Mouse (Mus musculus): ENCODE measurements around the gene Gpatch4. TPM values are rescaled to one million over a fixed set of nuclear protein-coding genes. Genes with fewer than 3 reads are reported as not detected.

Gene Gpatch4
- total and polyA plus RNA-seq, 3 experiments, result 21.6 to 128 (median 49.1) TPM

GRCm38 (mm10) chr3:88074351-88074750, 31.4 kb downstream of the Gpatch4 start:
- Histone ChIP-seq H3K27me3 (replicated peaks) (peaks cover 76% of the 10 kb centered on the region), H3K4me1 (ENCODE audit: control insufficient read depth in 1 of 2, insufficient read depth in 2 of 2) (no peaks in the 10 kb centered on the region), H3K9ac (ENCODE audit: insufficient read depth, low read depth) (no peak overlapping the region), H3K4me3 (replicated peaks in 1 of 3; ENCODE audit: low read depth in 2 of 3, low read length in 2 of 3, poor library complexity in 1 of 3) (no peak overlapping the region), H3K79me2 (replicated peaks; ENCODE audit: control insufficient read depth, extremely low read depth, insufficient read depth, poor library complexity, severe bottlenecking) (no peaks in the 10 kb centered on the region), H3K27ac (ENCODE audit: insufficient read depth, low read depth) (no peak overlapping the region), H3K36me3 (replicated peaks in 1 of 2; ENCODE audit: control insufficient read depth in 1 of 2, insufficient read depth in 1 of 2, low read length in 1 of 2) (no peaks in the 10 kb centered on the region), H3K9me3 (replicated peaks; ENCODE audit: low read length) (no peaks in the 10 kb centered on the region), H3K4me2 (ENCODE audit: insufficient read depth, low read depth, poor library complexity, severe bottlenecking) (no peak overlapping the region)
- dilution Hi-C loops (cut with MboI; ENCODE audit: extremely low pct_ligation_motif_present, extremely low pct_unique_long_range_greater_than_20kb, low sequenced_read_pairs) (no loop called here), in situ Hi-C loops (cut with MboI; ENCODE audit: low pct_ligation_motif_present, low pct_unique_long_range_greater_than_20kb, low sequenced_read_pairs) (no loop called here)
- DNase-seq (ENCODE audit: extremely low read depth), result no peak
- TF ChIP-seq GABPA (IDR thresholded peaks at IDR 0.05; ENCODE audit: insufficient replicate concordance, low read depth, low read length), result no peak
- TF ChIP-seq POLR2A (IDR thresholded peaks at IDR 0.05; ENCODE audit: low read depth, low read length), result no peak
- no peak for TF ChIP-seq TBP (conservative IDR thresholded peaks at IDR 0.05; ENCODE audit: low read depth, low read length)
- no peak for TF ChIP-seq E2F4 (IDR thresholded peaks at IDR 0.05; ENCODE audit: insufficient replicate concordance, low read depth, low read length)
- no peak for TF ChIP-seq JUN (IDR thresholded peaks at IDR 0.05; ENCODE audit: insufficient read depth, low read depth, low read length)
- no peak for TF ChIP-seq USF1 (IDR thresholded peaks at IDR 0.05; ENCODE audit: low read depth, low read length)

GRCm38 (mm10) chr3:88074766-88075165, 31.9 kb downstream of the Gpatch4 start:
- DNase-seq (ENCODE audit: extremely low read depth), result no peak
- dilution Hi-C loops (cut with MboI; ENCODE audit: extremely low pct_ligation_motif_present, extremely low pct_unique_long_range_greater_than_20kb, low sequenced_read_pairs) (no loop called here), in situ Hi-C loops (cut with MboI; ENCODE audit: low pct_ligation_motif_present, low pct_unique_long_range_greater_than_20kb, low sequenced_read_pairs) (no loop called here)
- Histone ChIP-seq H3K27me3 (replicated peaks) (peaks cover 72% of the 10 kb centered on the region), H3K4me2 (ENCODE audit: insufficient read depth, low read depth, poor library complexity, severe bottlenecking) (no peak overlapping the region), H3K36me3 (replicated peaks in 1 of 2; ENCODE audit: control insufficient read depth in 1 of 2, insufficient read depth in 1 of 2, low read length in 1 of 2) (no peaks in the 10 kb centered on the region), H3K4me1 (ENCODE audit: control insufficient read depth in 1 of 2, insufficient read depth in 2 of 2) (no peaks in the 10 kb centered on the region), H3K79me2 (replicated peaks; ENCODE audit: control insufficient read depth, extremely low read depth, insufficient read depth, poor library complexity, severe bottlenecking) (no peaks in the 10 kb centered on the region), H3K27ac (ENCODE audit: insufficient read depth, low read depth) (no peak overlapping the region), H3K9ac (ENCODE audit: insufficient read depth, low read depth) (no peak overlapping the region), H3K9me3 (replicated peaks; ENCODE audit: low read length) (no peaks in the 10 kb centered on the region), H3K4me3 (replicated peaks in 1 of 3; ENCODE audit: low read depth in 2 of 3, low read length in 2 of 3, poor library complexity in 1 of 3) (no peak overlapping the region)
- TF ChIP-seq E2F4 (IDR thresholded peaks at IDR 0.05; ENCODE audit: insufficient replicate concordance, low read depth, low read length), result no peak
- no peak for TF ChIP-seq USF1 (IDR thresholded peaks at IDR 0.05; ENCODE audit: low read depth, low read length)
- TF ChIP-seq MAZ (IDR thresholded peaks at IDR 0.05; ENCODE audit: low read depth, low read length), result no peak
- no peak for TF ChIP-seq GABPA (IDR thresholded peaks at IDR 0.05; ENCODE audit: insufficient replicate concordance, low read depth, low read length)
- TF ChIP-seq JUND (conservative IDR thresholded peaks at IDR 0.05; ENCODE audit: low read depth, low read length), result no peak
- no peak for TF ChIP-seq ZKSCAN1 (IDR thresholded peaks at IDR 0.05; ENCODE audit: borderline replicate concordance, low read depth, low read length)
- TF ChIP-seq NRF1 (IDR thresholded peaks at IDR 0.05; ENCODE audit: low read depth, low read length), result no peak
- TF ChIP-seq USF2 (conservative IDR thresholded peaks at IDR 0.05; ENCODE audit: low read depth, low read length), result no peak
- TF ChIP-seq IRF4 (IDR thresholded peaks at IDR 0.05; ENCODE audit: low read depth, low read length), result no peak
- no peak for TF ChIP-seq POLR2AphosphoS2 (IDR thresholded peaks at IDR 0.05; ENCODE audit: low read depth, low read length)
- no peak for TF ChIP-seq ELF1 (IDR thresholded peaks at IDR 0.05; ENCODE audit: low read depth, low read length)
- TF ChIP-seq ZC3H11A (IDR thresholded peaks at IDR 0.05; ENCODE audit: low read depth, low read length), result no peak
- TF ChIP-seq MXI1 (IDR thresholded peaks at IDR 0.05; ENCODE audit: low read depth, low read length), result no peak
- no peak for TF ChIP-seq KAT2A (IDR thresholded peaks at IDR 0.05; ENCODE audit: insufficient replicate concordance, low read length)
- TF ChIP-seq PAX5 (IDR thresholded peaks at IDR 0.05; ENCODE audit: low read length), result no peak
